Mouse (Mus musculus) olfactory bulb, adult 2 months (tissue): ENCODE data around the gene Nelfb.

Experiments
- CTCF ChIP-seq: fragments of 200-500 bp; IDR thresholded peaks from 2 replicates; pipeline ENCODE4 v1.5.1; 2012; ENCODE audit warnings: low read depth, mild to moderate bottlenecking, low read length, moderate library complexity; ENCODE audit not compliant: insufficient read depth
- POLR2A ChIP-seq: fragments of 200-500 bp; IDR thresholded peaks from 2 replicates; pipeline ENCODE4 v1.6.1; 2012; ENCODE audit warnings: mild to moderate bottlenecking, low read depth, low read length, moderate library complexity; ENCODE audit not compliant: insufficient read depth

DNA sequence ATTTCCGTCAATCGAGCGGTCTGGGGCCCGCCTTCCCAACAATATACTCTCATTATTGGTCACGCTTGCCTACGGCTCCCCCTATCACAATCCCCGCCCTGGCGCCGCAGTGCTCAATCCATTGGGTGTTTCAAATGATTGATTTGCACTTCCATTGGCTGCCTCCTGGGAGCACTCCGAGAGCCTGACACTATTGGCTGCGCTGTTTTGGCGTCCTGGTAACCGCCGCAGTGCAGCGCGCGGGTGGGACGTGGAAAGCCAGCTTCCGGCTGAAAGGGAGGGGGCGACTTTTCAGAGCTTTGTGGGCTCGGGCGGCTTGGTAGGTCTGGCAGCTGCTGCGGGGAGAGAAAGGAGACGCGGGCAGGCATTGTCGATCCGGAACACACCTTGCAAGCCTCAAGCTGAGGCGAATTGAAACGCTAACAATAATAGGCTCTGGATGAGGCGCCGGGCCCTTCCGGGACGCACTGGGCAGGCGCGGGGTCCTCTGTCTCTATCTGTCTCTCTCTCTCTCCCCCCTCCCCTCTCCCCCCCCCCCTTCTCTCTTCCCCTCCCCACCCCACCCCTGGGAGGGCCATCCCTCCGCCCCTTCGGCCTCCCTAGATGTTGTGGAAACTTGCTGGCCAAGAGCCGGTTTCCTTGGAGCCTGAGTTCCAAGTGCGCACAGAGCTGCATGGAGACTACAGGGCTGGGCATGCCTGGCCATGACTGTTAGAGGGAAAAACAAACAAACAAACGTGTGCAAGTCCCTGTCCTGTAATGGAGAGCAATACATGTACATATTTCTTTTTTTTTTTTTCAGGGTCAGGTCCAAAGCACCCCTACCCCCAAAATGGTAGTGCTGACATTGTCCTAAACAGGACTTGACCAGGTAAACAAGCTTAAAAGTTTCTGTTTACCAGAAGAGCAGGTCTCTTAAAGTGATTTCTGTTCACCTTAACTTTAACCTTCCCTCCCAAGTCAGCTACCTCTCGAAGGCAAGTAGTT is 13.8 kb upstream of the Nelfb start:
- TF ChIP-seq CTCF (no peak), POLR2A (0 out of 2 replicates have a peak, but pooled peaks have one; percentile 45)
